Mouse (Mus musculus) liver, adult 2 months (tissue): ENCODE measurements around the gene H2afy.

Source experiments
- CTCF ChIP-seq: fragments of 200-500 bp; IDR thresholded peaks from 2 replicates; pipeline ENCODE4 v1.5.1; 2011; ENCODE audit warnings: low read depth, low read length, control low read depth
- POLR2A ChIP-seq: fragments of 200-500 bp; IDR thresholded peaks from 2 replicates; pipeline ENCODE4 v1.6.1; 2011; ENCODE audit warnings: low read length, control low read depth; ENCODE audit not compliant: insufficient read depth; ENCODE audit errors: extremely low read depth

DNA sequence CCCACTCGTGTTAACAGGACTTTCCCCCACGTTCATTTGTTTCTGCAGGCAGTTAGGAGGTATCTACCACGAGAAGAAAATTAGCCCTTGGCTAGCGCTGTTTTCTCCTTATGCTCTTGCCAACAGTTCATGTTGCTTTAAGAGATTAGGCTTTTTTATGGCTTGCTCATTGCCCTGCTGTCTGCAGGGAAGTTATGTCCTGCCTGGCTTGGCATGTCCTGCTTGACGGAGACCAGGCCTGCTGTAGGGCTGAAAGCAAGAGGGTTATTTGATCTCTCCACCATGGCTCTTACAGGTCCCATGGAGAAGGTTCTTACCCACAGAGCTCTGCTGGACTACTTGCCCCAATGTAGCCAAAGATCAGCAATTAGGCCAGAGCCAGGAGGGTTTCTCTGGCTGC lies 18.9 kb upstream of the H2afy start:
- TF ChIP-seq CTCF (no peak), POLR2A (no peak)
